Mouse (Mus musculus) megakaryocyte, embryonic 14.5 days (primary cell): Measurements from ENCODE around the gene Lsm14b.

ENCODE experiments used
- FLI1 ChIP-seq: IDR thresholded peaks from 2 replicates; pipeline ENCODE4 v1.6.1; 2012; ENCODE audit warnings: low read length, inconsistent platforms, mixed read lengths
- GATA1 ChIP-seq: IDR thresholded peaks from 3 replicates; pipeline ENCODE4 v1.6.1; 2012; ENCODE audit warnings: mixed read lengths, low read length, inconsistent platforms, borderline replicate concordance

DNA sequence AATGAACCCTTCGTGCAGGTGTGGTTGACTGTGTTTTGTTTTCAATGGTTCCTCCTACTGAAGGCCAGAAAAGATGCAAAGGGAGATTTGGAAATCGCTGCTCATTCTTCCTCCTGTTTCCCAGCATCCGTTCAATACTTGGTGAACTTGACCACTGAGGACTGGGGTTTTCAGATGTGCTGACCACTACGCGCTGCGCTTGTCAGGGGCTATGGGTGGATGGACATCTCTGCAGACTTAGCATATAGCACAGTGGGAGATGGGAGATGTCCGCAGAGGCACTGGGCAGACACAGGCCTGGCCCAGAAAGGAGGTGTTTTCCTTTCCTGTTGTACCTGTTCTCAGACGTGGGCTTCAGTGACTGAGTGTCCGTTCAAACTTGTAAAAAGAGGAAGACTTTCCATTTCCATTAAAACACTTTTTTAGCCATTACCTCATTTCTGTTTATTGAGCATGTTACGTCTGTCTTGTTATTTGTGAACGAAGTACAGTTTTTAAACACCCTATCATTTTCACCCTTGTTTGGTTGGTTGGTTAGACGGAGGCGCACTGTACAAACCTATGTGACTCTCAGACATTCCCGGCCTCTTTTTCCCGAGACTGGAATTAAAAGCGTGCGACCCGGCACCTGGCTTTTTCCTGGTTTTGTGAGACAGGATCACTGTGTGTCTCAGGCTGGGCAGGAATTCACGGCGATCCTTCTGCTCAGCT is 45.1 kb downstream of the Lsm14b start:
- TF ChIP-seq GATA1, result no peak
- no peak for TF ChIP-seq FLI1
